Comparison of ENCODE assay signal across 23 mouse cellular contexts in genomic region chr14:27578443-27578842, GRCm38 (mm10). TPM values are rescaled to one million over a fixed set of nuclear protein-coding genes. Genes with fewer than 3 reads are reported as not detected.
"Had no signal": no experiment of that assay in that cellular context is flagged by ENCODE, and none has a peak within 500 bp of the region (broad histone marks: within the 10 kb centered on the region; RNA-seq: fewer than 3 reads in every experiment).

No protein-coding gene starts in this region.

- H3K27ac ChIP-seq: heart, adult 2 months; heart, embryonic 13.5 days; heart, embryonic 15.5 days; hindbrain, embryonic 13.5 days; hindbrain, embryonic 15.5 days; hindbrain, postnatal 0 days; layer of hippocampus, adult 2 months; left cerebral cortex, adult 2 months; limb, embryonic 10.5 days; limb, embryonic 12.5 days; liver, embryonic 12.5 days had no signal

- H3K4me2 ChIP-seq: heart, embryonic 11.5 days; heart, embryonic 13.5 days; heart, embryonic 15.5 days; hindbrain, embryonic 13.5 days; hindbrain, embryonic 15.5 days; limb, embryonic 12.5 days; liver, embryonic 12.5 days had no signal

- H3K9me3 ChIP-seq: heart, embryonic 15.5 days; hindbrain, embryonic 13.5 days; hindbrain, embryonic 15.5 days had no signal

- DNase-seq: gastrocnemius, postnatal 14 days; gastrocnemius, postnatal 36 days; heart, adult 11 months; heart, adult 2 months; heart, postnatal 14 days; heart, postnatal 36 days; kidney, adult 18-20 months; kidney, adult 8-10 months; kidney, postnatal 10 days; kidney, postnatal 25 days; kidney, postnatal 4 days had no signal

- H3K4me3 ChIP-seq: heart, adult 2 months; heart, embryonic 13.5 days; heart, embryonic 15.5 days; hindbrain, embryonic 13.5 days; hindbrain, embryonic 15.5 days; layer of hippocampus, adult 2 months; left cerebral cortex, adult 2 months; limb, embryonic 10.5 days; limb, embryonic 12.5 days; liver, embryonic 12.5 days had no signal

- H3K4me1 ChIP-seq: heart, embryonic 13.5 days; heart, embryonic 15.5 days; hindbrain, embryonic 13.5 days; hindbrain, embryonic 15.5 days; limb, embryonic 10.5 days; limb, embryonic 12.5 days; liver, embryonic 12.5 days had no signal

- H3K9ac ChIP-seq: heart, embryonic 13.5 days; heart, embryonic 15.5 days; hindbrain, embryonic 13.5 days; hindbrain, embryonic 15.5 days; limb, embryonic 12.5 days; liver, embryonic 12.5 days had no signal

- H3K36me3 ChIP-seq: heart, embryonic 13.5 days; heart, embryonic 15.5 days; hindbrain, embryonic 13.5 days; hindbrain, embryonic 15.5 days; limb, embryonic 10.5 days; limb, embryonic 12.5 days; liver, embryonic 12.5 days had no signal

- H3K27me3 ChIP-seq: heart, embryonic 13.5 days; heart, embryonic 15.5 days; hindbrain, embryonic 13.5 days; hindbrain, embryonic 15.5 days; limb, embryonic 12.5 days; liver, embryonic 12.5 days had no signal

- ATAC-seq: hindbrain, postnatal 0 days; liver, embryonic 12.5 days had no signal

RNA-seq across cellular contexts. Expression of gene Erc2, which starts 43.8 kb away (rescaled TPM):
- total RNA-seq: hematopoietic stem cell, adult 5-6 weeks had no signal
